Mouse (Mus musculus) lung, adult 18-20 months (tissue): Measurements from ENCODE around the gene Net1.
"Not testable (repeated sequence)": the region's sequence is repeated elsewhere in the genome, so short reads cannot be mapped to it uniquely, and the experiment has no call there.

Experiments
- DNase-seq, 2 experiments: peaks; one replicate each; pipeline ENCODE4 v3.0.0; 2022; ENCODE audit warnings: mixed read lengths in 2 of 2

The Net1 gene

DNA sequence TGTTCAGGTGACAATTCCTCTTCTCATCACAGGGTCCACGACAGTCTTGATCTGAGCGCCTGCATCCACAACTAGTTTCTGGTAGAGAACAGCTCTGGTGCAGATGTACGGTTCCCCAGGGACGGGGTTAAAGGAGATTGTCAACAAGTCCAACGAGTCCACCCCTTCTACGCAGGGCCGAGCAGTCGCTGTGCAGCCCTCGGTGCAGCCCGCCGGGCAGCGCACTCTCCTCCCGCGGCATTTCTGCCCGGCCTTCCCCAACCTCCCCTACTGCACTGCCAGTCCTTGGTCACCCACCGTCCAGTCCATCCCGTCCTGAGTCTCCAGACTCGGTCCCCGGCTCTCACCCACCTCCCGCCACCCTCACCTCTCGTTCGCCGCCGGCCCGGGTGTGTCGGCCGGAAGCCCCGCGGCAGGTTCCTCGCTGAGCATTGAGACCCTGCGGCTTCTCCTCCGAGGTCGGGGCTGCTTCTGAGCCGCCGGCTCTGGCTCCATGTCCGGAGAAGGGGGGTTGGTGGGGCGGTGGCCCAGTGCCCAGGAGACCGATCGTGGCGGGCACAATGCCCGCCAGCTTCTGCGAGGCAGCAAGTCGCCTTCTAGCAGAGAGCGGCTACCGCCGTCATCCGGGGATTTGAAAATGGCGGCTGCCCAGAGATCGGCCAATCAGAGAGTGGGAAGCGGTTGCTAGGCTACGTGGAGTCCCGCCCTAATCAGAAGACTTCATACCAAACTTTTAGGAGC lies at the start of gene Net1, which contains the start of gene Tubal3:
TSS of gene Net1 (minus strand) at position 650 of the 741 bp plus-strand sequence.
TSS of gene Tubal3 (plus strand) at position 704 of the 741 bp plus-strand sequence.
- DNase-seq: peak; percentile 87 to 88

DNA sequence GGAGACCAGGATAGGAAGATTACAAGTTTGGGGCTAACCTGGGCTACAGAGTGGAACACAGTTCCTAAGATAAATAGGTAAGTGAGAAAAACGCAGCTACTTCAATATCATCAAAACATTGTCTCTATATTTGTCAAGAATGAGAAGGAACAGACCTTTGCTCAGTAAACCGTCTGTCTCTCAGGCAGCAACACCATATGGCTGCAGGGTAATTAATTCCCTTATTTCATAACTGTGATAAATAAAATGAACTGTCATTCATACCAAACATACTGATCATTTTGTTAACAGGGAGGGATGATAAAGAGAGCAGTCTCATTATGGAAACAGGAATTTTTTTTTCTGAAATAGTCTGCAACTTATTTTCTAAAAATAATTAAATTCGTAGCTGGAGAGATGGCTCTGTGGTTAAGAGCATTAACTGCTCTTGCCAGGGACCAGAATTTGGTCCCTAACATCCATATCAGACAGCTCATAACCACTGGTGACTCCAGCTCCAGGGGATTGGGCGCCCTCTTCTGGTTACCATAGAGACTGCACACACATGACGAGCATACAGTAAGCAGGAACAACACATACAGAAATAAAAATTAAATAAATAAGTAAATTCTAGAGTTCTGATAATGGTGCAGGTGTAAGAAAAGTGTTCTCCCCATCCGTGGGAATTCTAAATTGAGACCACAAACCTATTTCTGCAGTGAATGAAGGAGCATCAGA lies 33.3 kb upstream of the Net1 start:
- no peak for DNase-seq

DNA sequence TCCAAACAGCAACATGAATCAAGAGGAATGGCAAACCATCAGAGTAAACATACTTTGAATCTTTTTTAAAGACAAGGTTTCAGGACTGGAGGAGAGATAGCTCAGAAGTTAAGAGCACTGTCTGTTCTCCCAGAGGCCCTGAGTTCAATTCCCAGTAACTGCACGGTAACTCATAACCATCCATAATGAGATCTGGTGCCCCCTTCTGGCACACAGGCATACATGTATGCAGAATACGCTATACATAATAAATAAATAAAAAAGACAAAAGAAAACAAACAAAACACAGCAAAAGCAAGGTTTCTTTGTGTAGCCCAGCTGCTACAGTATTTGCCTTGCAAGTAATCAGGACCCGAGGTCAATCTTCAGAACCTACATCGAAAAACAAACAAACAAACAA lies 31.5 kb upstream of the Net1 start:
- no peak for DNase-seq

DNA sequence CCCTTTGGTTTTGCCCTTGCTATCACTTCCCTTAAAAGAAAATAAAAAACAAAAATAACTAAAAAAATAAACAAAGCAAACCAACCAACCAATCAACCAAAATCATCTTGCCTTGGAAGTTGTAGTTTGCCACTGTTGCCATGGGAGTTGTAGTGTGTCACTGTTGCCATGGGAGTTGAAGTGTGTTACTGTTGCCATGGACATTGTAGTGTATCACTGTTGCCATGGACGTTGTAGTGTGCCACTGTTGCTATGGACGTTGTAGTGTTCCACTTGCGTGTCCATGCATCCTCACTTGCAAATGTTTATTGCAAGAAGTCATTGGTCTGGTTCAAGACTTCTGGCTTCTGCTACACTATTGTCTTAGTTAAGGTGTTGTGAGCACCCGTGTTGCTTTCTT lies 29.2 kb upstream of the Net1 start:
- DNase-seq: no peak

DNA sequence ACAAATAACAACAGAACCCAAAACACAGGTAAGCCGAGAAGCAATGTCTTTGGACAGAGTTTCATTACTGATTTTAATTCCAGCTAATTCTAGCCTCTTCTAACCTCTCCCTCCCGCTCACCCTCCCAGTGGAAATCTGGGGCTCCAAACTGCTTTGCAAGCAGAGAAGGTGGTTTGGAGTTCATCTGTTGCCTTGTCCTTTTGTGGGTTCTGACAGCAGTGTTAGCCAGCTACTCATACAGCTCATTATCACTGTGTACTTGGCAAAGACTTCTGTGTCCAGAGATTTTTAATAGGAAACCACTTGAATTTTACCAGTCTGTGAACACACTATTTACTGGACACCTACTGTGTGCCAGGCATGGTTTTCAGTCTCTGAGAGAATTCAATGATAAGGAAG lies 27.2 kb upstream of the Net1 start, which contains the start of gene Ucn3:
TSS of gene Ucn3 (minus strand) at position 101 of the 400 bp plus-strand sequence.
- no peak for DNase-seq

DNA sequence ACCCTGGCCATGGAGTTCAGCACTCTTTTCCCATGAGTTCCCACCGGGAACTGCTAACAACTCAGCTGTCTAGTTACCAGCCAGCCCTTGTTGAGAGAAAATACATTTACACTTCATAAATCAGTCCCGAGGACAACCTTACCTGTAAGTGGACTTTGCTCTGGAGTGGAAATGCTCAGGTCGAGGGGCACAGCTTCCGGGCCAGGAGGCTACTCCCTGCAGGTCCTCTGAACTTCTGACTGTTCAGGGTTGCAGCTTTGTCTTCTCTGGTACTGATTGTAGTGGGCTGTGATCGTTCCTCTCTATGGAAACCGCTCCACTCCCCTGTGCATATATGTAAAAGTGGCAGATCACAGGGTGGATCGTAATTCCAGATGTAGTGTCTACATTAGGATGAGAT lies 26.7 kb upstream of the Net1 start:
- DNase-seq: no peak

DNA sequence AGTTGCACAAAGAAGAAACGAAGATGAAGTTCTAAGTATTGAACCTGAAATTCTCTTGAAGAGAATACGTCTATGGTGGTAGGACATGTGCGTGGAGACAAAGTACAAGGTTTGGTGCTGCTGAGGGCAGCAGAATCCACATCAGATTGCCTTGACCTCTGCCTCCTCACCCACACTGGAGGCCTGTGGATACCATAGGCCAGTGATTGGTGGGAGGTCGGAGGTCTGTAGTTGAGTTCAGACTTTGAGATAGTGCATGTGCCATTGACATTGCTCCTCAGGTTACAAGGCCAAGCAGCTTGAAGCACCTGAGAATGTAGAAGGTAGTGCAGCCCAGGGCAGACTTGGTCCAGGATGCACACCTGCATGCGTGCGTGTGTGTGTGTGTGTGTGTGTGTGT lies 8.0 kb upstream of the Net1 start:
- no peak for DNase-seq

DNA sequence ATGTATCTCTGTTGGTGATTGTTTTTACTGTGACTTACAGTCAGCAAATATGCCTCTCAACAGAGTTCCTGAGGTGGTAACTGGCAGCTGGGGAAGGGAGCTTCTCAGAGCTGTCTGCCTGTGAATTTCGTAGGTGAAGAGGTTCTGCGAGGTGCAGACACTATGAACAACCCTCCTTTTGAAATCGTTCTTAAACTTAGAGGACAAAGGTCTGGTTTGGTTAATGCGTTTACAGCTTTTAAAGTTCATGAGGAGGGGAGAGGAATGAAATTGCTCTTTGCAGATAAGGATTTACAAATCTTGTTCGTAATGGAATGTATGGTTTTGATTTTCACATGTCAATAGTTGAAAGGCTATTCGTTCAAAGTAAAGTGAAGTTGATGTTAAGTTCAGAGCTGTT lies 7.6 kb upstream of the Net1 start:
- no peak for DNase-seq

DNA sequence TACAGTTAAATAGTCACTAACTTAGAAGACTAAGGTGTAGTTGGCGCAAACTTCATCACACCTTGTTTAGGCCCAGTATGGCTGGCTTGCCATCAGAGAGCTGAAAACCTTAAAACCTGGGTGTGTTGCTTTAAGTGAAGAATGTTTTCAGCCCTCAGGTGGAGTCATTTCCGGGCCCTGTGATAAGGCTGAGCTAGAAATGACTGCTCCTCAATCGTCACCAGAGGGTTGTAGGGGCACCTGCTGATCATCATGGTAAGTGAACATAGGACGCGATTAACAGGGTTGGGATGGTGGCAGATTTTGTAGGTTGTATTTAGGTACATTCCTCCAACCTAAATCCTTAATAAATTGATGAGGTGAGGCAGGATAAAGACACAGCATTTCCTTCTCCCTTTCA lies 6.5 kb upstream of the Net1 start:
- no peak for DNase-seq

DNA sequence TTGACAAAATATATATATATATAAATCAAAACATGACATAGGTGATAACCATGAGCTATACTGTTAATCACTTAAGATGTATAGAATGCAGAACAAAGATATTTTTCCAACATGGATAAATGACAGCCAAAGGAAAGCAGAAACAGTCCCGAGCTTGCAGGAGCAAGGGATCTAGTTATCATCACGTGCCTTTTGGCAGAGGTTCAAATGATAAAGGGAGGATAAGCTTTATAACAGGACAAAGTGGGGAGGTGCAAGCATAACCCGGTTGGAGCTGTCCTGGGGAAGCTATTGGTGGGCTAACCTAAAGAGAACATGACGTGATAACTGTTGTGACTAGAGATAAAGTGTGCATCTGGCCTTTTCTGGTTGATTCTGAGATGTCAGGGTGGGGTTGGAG lies 4.5 kb downstream of the Net1 start:
- no peak for DNase-seq

DNA sequence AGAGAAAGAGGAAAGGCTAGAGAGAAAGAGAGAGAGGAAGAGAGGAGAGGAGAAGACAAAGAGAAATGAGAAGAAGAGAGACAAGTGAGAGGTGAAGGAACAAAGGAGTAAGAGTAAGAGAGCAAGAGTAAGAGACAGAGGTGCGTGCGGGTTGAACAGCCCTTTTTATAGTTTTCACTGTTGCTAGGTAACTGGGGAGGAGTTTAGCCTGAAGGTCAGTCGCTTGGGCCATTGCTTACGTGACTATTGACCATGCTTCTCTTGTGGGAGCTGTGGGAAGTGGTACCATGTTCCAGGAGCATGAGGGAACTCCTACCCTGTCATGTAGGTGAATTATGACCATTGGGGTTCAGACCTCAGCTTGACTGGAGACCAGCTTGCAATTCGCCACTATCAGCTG lies 7.7 kb downstream of the Net1 start:
- no peak for DNase-seq

DNA sequence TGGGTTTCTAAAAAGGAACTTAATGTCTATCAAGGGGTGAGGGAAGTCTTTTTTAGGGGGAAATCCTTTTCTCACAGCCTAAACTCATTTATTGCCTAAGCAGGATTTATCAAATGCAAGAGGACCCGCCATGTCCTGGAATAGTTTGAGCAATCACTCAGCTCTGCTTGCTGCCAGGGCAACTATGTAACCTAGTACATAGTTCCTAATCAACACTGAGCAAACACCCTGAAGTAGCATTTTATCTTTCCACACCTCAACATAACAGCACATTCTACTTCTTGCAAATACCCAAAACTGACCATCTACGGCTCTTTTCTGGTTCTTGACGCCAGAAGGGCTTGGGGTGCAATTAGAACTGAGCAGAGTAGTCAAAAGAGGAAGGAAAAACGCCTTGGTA lies 9.8 kb downstream of the Net1 start:
- DNase-seq: peak in 1 of 2 experiments; percentile 43

DNA sequence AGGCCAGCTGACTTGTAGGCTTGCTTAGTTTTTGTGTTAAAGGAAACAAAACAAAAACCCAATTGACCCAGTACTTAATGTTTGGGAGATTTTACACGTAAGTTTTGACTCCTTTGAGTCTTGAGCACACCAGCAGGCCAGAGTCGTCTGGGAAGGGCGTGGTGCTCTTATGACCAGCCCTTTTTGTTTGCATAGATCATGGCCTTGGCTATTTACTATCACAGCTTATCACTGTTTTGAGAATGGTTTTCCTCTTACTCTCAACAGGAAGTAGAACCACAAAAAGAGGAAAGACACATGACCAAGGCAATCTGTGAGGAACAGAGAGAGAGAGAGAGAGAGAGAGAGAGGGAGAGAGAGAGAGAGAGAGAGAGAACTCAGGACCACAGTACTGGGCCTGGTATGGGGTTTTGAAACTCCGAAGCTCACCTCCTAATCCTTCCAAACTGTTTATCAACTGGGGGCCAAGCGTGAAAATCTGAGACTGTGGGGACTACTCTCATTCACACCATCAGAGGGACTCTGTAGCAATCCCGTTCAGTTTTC lies 10.8 kb downstream of the Net1 start:
- DNase-seq: no peak

DNA sequence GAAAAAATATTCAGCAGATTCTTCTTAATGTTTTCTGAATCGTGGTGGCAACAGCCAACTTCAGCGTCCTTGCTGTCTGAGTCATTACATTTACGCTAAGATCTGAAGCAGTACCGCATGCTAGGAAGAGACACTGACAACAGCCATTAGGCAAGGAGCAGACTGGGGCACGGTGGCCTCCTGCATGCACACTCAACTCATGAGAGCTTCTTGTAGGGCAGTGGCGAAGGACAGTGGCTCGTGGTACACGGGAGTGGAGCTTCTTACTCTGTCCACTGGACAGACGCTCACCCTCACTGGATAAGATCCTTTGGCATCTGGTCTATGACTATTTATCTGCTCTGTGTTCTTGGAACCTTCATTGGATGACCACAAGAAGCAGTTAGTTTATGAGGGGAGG lies 18.7 kb downstream of the Net1 start:
- DNase-seq: no peak

DNA sequence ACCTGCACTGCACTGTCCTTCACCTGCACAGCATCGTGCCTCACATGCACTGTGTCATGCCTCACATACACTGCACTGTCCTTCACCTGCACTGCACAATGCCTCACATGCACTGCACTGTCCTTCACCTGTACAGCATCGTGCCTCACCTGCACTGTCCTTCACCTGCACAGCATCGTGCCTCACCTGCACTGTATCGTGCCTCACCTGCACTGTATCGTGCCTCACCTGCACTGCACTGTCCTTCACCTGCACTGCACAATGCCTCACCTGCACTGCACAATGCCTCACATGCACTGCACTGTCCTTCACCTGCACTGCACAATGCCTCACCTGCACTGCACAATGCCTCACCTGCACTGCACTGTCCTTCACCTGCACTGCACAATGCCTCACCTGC lies 19.8 kb downstream of the Net1 start:
- DNase-seq: not testable (repeated sequence)

DNA sequence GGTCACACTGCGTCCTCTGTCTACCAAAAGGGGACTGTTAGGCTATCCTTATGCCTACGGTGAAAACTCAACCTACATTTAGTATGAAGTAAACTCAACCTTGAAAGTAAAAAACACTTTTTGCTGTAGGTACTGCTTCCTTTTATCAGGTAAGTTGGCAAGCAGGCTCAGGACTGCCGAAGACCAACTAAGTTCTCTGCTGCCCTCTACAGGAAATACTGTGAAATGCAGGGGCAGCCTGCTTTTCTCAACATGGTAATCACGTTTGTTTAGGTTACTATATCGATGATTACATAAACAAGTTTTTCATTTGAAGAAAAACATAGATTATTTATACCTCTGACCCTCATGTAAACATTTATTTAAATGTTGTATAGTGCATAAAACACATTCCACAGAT lies 21.1 kb downstream of the Net1 start:
- peak; percentile 62 to 80 for DNase-seq

DNA sequence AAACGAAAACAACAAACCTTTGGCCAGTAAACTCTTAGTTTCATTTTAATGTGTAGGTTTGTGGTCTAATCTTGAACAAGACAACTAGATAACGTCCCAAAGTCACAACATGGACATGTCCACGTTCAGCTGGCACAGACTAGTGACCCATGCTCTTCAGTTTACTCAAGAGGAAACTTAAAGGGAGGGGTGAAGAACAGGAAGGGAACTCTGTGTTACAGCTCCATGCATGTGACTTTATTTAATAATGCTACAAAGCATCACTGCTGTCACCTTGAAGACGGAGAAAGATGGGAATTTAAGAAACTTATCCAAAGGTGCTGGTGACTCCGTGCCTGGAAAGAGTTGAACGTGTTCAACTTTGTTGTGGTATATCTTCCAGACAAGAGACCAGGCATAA lies 22.0 kb downstream of the Net1 start:
- DNase-seq: no peak

DNA sequence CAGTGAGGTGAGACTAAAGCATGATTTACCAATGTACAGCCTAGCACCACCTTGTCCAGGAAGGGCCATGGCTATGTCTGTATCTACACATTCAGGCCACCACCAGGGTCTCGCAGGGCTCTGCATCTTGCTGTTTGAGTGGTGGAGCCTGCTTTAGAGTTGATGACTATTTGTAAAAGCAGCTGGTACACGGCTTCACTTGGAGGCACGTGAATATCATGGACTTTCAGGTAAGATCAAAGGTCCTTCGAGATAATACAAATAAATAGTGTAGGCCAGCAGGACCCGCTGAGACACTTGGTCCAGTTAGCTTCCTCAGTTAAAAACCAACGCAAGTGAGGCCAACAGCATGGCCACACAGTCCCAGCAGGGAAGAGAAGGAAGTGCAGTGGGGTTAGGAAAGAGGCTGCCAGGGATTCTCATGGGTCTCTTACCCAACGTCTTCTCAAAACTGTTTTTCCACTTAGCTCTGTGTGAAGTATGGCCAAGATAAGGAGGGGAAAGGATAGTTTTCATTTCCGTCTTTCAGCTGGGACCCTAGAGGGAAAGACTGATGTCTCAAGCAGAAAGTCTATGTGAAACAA lies 22.5 kb downstream of the Net1 start:
- DNase-seq: no peak

DNA sequence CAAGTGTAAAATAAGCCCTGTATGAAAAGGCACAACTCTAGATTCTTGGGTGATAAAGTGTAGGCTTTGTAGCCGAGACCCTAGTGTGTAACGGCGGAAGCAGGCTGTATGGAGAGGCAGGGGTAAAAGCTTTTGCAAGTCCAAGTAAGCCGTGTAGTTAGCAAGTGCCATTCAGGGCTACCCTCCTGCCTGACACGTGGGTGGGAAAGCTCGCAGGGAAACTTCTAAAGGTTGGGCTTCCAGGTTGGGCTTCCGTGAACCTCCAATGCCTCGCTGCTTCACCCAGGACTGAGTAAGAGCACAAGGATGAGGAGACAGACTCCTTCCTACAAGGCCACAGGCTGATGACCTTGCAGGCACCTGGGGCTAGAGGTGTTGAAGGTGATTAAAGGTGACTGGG lies 23.5 kb downstream of the Net1 start:
- no peak for DNase-seq

DNA sequence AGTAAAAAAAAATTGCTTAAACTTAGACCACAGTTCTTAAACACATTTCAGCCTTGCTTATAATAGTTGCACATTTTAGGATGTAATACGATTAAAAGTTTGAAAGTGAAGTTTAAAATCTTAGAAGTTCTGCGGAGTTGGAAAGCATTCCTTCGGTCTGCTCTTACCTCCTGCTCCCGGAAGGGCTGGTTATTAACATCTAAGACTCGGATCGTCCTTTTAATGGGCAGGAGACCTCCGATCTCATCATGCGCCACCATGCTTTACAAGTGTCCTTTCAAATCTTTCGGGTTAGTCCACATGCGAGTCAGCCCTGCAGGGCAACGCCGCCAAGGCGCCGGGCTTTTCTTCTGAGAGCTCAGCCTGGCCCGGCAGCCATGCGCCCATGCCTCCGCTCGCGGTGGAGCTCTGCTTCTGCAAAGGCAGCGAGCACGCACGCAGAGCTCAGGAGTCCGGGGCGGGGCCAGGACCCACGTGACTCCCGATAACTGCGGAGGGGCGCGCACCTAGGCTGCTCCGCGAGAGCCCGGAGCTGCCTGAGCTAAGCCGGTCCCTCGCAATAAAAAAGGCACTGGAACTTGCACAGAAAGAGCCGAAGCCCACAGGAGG lies 24.8 kb downstream of the Net1 start:
- DNase-seq: peak; percentile 93 to 95

DNA sequence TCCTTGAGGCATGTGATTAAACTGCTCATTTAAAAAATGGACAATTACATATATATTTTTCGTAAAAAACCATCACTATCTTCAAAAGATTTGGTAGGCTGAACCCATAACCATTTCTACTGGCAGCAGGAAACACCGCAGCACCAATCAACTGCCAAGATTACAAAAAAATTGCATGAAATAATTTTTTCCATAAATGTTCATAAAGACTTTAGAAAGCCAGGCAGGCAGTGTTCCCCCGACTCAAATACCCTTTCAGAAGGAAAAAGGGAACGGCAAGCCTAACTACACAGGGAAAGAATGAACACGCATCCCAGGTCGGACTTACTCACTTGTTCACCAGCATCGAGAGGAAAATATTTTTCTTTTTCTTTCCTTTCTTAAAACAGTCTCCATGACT lies 25.4 kb downstream of the Net1 start:
- no peak for DNase-seq

DNA sequence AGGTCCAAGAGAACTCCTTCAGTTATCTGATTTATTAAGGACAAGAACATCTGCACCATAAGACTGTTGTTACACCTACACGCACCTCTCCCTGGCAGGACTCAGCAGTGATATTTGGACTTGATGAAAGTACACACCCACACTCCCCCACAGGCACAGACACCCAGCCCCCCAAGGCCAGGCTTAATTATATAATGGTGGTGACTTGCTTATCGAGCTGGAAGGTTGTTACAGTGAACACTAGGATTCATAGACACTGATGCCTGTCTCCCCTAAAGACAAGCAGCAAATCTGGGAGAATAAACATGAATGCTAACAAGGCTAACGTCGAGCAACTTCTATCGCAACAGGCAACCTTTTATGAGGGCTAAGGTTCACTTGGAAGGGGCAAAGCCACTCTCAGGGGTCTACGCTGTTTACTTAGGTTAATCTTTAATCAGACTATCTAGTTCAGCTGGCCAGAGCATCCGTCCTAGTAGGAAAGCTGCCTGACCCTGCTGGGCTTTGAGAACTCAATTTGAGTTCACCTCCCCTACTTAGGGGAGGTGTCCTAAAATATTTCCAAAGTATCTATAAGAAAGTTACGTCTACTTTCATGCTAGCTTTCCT lies 26.4 kb downstream of the Net1 start:
- no peak for DNase-seq

DNA sequence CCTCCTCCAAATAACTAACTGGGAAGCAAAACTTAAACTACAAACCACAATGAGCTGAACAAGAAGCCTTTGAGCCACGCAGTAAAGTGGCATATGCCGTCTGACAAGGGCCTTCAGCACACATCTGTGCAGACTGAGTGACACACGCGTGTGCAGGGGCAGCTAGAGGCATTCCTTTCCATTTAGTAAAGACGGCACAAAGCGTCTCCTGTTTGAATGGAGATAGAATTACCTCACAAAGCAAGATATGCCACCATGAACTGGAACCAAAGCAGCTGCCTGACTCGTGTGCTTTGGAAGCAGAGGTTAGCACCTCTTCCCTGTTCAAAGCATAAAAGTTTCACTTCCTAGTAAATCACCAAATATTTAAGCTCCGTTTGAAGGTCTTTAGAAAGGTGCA lies 28.0 kb downstream of the Net1 start:
- DNase-seq: no peak
